Mouse (Mus musculus): ENCODE results near the gene Myl6b.

Myl6b gene

DNA sequence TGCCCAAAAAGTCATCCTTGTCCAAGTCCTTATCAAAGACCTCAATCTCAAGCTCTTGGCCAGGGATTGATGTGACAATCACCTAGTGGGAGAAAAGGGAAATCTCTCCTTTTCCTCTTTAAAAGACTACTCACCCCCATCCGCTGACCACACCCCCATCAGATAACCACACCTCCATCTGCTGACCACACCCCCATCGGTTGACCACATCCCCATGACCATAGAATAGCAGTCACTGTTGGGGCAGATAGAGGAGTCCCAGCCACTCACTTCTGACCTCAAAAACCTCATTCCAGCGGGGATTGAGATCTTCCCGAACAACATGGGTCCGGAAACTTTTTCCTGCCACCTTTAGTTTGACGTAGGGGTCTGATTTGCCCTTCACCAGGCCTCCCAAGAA lies 18.2 kb upstream of the Myl6b start:
- DNase-seq (ENCODE audit: low spot score): no peak

DNA sequence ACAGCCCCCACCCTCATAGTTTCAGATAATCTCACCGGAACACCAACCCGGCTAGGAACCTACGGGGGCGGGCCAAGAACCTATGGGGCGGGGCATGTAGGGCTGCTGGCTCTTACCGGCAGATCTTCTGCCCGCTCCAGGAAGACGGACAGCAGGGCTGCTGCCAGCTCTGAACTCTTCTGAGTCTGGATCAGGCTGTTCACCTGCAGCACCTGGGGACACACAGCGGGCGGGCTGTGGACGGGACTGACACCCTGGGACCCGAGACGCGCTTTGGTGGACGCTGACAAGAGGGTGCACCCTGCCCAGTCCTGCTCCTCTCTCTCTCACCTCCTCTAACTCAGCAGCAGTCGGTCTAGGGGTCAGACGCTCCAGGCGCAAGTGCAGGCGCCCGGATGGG lies 17.5 kb upstream of the Myl6b start:
- no peak for DNase-seq (ENCODE audit: low spot score)

DNA sequence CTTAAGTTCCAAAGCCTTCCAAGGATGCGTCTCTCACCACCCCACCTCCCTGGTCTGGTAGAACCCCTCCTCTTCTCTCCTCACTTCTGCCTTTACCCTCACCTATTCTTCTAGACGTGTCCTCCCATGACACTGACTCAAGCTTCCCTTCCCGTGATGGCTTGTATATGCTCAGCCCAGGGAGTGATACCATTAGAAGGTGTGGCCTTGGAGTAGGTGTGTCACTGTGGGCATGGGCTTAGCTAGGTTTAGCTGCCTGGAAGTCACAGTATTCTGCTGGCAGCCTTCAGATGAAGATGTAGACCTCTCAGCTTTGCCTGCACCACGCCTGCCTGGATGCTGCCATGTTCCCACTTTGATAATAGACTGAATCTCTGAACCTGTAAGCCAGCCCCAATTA lies 16.6 kb upstream of the Myl6b start:
- no peak for DNase-seq (ENCODE audit: low spot score)

- DNase-seq (ENCODE audit: low spot score): no peak
Observed at GRCm38 (mm10) chr10:128511761-128512160, 13.3 kb upstream of the Myl6b start.

GRCm38 (mm10) chr10:128511189-128511588 lies 12.7 kb upstream of the Myl6b start:
- no peak for DNase-seq (ENCODE audit: low spot score)

DNA sequence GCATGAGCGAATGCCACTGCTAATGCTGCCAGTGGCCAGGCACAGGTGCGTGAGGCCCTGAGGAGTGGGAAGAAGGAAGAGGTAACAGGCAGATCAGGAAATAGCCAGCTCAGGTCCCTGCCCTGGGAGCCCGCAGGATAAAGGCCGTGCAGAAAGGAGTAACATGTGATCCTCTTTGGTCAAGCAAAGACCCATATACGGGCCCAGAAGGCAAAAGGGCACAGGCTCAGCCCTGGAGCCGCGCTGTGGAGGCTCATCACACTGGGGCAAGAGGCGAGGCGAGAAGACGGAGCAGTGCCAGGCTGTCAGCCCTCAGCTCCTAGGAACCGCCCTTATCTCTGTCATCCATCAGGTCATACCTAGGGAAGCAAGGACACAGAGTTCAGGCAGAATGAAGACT lies 11.8 kb upstream of the Myl6b start:
- DNase-seq (ENCODE audit: low spot score): no peak

DNA sequence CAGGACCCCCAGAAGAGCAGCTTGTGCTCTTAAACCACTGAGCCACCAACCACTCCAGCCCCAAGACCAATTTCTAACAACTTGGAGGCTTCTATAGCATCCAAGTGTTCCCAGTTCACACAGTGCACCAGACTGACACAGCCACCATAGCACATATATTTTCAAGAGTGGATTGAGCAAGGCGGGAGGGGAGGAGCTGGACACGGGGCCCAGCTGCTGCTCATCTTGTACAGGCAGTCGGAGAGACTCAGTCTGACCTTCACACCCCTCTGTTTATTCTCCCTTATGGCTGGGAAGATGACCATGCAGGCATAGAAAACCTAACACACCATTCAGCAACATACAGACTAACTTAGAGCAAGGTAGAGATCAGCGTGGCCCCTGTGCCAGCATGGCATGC lies 11.3 kb upstream of the Myl6b start:
- no peak for DNase-seq (ENCODE audit: low spot score)

DNA sequence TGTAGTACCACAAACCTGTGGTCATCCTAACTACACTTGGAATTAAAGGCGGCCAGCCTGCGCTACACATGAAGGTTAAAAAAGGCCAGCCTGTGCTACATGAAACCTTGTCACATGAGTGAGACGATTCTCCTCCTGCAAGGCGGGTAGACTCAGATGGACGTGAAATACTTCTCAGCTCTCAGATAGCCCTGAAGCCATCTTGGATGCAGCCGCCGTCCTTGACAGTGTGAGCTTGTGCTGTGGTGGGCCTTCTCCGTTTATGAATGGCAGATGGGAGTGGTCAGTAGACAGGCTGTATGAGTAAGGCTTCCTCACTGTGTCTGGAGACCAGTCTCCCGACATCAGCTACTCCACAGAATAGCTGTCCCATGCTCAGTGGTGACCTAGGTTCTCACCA lies 10.7 kb upstream of the Myl6b start:
- no peak for DNase-seq (ENCODE audit: low spot score)

GRCm38 (mm10) chr10:128508260-128508659 lies 9.8 kb upstream of the Myl6b start:
- DNase-seq (ENCODE audit: low spot score): no peak

DNA sequence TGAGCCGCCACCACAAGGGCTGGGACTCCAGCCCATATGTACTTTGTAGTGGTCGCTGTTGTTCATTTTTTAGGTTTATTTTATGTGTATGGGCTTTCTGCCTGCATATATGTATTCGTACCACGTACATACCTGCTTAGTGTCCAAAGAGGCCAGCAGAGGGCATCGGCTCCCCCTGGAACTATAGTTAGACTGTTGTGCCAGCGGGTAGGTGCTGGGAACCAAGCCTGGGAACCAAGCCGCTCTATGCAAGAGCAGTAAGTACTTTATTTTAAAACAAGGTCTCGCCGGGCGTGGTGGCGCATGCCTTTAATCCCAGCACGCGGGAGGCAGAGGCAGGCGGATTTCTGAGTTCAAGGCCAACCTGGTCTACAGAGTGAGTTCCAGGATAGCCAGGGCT lies 7.5 kb upstream of the Myl6b start:
- no peak for DNase-seq (ENCODE audit: low spot score)

- DNase-seq (ENCODE audit: low spot score): peak; percentile 56
Observed at GRCm38 (mm10) chr10:128505371-128505667, 6.8 kb upstream of the Myl6b start.

DNA sequence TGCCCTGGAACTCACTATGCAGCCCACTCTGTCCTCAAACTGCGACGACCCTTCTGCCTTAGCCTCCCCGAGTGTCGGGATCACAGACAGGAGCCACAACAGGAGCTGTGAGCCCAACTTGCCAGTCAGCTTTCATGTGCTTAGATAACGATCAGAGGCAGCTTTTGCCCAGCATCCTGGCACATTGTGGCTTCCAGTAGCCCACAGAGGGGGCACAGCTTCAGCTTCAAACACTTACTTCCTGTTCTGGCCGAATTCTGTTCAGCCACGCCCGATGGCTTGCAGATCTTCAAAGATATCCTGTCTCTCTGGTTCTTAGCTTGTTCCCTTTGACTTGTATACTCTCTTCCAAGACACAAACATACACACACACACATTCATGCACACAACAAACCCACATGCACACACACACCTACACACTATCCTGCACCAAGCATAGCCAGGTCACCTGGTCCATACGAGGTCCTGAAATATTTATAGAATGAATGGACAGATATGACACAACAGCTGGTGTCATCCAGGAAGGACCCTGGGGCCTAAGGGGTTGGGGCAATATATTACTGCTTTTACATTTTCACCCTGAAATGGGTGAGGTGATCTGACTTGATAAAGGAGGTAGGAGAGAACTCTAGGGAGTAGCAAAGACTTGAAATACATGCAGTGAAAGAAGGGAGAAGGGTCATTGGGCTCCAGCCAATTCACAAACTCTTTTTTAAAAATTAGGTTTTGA lies 6.3 kb upstream of the Myl6b start:
- no peak for DNase-seq (ENCODE audit: low spot score)

GRCm38 (mm10) chr10:128504012-128504411 lies 5.5 kb upstream of the Myl6b start:
- no peak for DNase-seq (ENCODE audit: low spot score)

DNA sequence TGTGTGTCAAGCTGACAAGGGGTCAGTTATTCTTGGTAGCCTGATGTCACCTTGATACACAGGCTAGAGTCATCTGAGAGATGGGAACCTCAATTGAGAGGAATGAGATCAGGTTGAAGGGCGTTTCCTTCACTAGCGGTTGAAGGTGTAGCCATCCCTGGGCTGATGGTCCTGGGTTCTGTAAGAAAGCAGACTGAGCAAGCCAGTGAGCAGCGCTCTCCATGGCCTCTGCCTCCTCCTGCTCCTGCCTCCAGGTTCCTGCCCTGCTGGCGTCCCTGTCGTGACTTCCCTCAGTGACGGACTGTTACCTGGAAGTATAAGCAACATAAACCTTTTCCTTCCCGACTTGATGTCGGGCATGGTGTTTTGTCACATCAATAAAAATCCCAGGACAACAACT lies 5.0 kb upstream of the Myl6b start:
- no peak for DNase-seq (ENCODE audit: low spot score)

GRCm38 (mm10) chr10:128502341-128502740 lies 3.9 kb upstream of the Myl6b start:
- DNase-seq (ENCODE audit: low spot score): no peak

- DNase-seq (ENCODE audit: low spot score): peak; percentile 59
Observed at GRCm38 (mm10) chr10:128499116-128499671, 709 bp upstream of the Myl6b start.

DNA sequence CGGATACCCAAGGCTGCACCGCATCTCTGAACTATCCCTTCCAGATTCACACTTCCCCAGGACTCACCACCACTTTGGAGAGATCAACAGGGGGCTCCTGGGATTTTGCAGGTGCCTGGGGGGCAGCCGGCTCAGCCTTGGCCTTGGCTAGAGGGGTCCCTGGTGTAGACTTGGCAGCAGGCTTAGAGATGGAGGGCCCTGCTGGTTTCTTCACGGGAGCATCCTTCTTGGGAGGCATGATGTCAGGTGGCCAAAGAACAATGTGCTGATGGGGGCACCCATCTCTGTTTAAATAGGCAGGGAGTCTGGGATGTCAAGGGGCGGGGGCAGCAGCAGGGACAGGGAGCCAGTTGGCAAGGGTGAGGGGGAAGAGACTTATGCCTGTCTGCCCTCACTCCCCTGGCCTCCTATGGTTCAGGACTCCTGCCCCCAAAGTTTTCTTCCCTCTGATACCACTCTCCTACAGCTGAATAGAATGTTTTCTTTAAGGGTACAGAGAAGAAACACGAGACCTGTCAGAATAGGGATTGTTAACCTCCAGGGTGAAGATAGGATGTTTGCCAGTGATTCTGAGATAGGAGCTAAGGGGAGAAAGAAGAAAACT lies 1.2 kb downstream of the Myl6b start:
- no peak for DNase-seq (ENCODE audit: low spot score)

DNA sequence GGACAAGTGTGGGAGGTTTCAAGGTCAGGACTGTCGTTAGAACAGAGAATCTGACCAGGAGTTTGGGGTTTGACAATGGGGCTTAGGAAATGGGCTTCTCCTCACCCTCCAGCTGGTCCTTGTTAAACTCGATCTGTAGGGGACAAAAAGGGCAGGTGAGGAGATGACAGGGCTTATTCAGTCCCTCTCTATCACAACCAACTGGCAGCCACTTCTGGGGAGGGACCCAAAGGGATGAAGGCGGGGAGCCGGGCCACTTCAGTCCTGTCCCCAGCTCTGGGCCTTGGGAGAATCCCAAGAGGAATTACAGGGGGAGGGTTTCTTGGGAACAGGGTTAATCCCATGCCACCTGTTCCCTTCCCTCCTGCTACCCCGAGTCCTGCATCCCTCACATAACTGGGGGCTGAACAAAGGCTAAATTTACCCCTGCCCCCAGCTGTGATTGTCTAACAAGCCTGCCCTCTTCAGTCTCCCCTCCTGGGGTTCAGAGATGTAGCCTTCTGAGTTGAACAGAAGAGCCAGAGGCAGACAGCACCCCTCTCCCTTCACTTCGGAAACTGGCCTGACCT lies 1.9 kb downstream of the Myl6b start:
- no peak for DNase-seq (ENCODE audit: low spot score)

GRCm38 (mm10) chr10:128495903-128496302 lies 2.6 kb downstream of the Myl6b start:
- no peak for DNase-seq (ENCODE audit: low spot score)

DNA sequence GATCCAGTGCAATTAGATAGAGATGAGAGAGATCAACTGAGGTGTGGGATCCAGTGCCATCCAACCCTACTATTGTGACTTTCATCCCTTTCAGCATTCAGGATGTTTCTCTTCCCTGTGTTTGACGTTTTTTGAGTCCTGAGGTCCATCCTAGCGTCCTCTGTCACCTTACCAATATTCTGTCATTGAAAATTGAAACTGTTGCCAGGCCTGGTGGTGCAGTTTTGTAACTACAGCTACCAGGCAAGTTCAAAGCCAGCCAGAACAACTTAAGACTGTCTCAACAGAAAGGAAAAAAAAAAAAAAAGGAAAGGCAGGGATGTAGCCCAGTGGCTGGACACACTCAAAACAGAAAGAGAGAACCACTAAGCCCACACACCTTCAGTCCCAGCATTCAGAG lies 3.2 kb downstream of the Myl6b start:
- DNase-seq (ENCODE audit: low spot score): no peak

DNA sequence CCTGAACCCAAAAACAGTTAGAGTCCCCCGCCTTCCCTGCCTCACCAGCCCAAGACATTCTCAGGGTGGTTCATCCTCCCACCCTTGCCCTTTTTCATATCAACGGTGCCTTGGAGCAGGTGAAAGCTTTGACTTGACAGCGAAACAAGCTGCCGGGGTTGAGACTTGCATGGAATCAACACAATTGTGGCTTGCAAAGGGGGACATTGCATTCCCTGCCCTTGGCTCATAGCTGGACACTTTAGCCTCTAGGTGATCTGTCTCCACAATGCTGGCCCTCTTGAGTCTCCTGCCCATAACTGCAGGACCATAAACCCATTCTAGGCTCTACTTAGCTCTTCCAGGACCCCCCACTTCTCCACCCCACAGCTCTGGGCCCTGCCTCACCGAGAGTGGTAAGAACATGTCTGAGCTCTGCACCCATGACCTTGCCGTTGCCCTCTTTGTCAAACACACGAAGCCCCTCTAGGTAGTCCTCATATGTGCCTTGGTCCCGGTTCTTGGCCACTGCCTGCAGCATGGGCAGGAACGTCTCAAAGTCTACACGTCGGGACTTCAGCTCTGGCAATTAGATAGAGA lies 3.7 kb downstream of the Myl6b start:
- no peak for DNase-seq (ENCODE audit: low spot score)

DNA sequence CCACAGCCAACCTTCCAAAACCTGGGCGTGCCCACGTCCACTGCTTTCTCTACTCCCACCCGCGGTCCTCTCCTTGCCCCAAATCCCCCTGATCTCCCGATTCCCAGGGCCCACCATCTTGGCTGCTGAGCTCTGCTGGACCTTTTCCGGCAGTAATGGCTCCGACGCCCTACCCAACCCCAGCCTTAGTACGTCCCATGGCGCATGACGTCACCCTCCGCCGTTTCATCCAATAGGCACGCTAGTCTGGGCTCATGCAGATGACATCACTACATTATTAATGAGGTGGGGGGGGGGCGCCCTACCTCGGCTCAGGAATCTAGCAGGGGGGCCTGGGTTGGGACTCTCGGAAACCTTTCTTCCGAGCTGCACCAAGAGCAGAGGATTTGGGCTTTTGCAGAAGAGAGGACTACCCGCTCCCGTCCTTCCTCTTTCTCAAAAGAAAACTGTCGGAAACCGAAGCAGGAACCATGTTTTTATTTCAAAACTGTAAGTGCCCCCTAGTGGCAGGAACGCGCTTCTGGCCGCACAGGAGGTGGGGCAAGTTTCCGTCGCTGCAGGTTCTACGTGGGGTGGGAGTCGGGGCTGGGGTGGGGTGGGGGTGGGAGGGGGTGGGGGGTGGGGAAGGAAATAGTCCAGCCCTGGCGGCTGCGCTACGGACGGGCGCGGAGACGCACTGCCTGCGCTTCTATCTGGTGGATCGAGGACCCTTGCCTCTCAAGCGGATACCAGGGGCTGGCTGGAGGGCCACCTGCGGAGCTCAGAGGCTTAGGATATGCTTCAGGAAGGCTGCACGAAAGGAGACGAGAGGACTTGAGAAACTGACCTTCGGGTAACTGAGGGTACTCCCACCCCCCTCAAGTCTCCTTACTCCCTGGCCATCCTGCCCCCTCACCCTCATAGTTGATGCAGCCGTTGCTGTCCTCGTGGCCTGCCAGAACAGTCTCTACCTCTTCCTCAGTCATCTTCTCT lies 4.5 kb downstream of the Myl6b start, which contains the start of gene Myl6:
Gene Myl6 (minus strand): TSS at position 451 of the 972 bp plus-strand sequence.
- peak; percentile 96 for DNase-seq (ENCODE audit: low spot score)
